Mouse (Mus musculus) CD4-positive naive resting alpha-beta T cell, adult 57 days (primary cell): ENCODE data around the gene Myo16. TPM values are rescaled to one million over a fixed set of nuclear protein-coding genes. Genes with fewer than 3 reads are reported as not detected.

Experiments
- total RNA-seq: library from RNA; stranded (reverse); gene quantifications from one replicate; pipeline ENCODE4 v1.2.4, GENCODE M21; 2023

Gene Myo16
- not detected for total RNA-seq

DNA sequence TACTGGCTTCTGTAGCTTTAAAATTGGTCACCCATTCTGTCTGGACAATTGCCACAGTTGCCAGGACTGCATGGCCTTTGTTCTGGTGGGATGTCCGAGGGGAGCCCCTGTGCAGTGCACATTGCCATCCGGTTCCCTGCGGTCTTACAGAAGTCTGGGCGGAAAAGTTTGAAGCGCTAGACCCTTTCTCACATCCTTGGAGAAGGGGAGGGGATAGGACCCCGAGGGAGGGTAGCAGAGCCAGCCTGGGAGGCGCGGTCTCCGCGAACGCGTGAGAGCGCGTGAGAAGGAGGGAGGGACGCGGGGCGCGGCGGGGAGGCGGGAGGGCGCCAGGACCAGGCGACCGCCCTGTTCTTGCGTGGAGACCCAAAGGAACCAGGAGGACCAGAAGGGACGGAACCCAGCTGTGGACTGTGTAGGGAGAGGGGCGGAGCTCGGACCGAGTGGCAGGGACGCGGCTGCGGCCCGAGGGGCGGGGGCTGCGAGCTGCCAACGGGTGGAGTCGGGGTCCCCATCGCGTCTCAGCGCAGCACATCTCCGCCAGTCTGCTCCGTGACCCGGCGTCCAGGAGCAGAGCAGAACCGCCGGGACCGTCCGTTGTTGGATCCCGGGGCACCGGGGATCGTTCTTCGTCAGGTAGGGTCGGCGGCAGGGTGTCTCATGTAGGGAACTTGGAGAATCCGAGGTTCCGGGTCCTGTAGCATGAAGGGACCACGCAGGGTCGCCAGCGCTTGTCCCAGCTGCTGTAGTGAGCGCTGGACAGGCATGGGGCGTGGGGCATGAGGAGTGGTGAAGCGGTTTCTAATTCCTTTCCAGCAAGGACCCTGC is at the start of gene Myo16:
Gene Myo16 (plus strand): TSS at position 301 of the 828 bp plus-strand sequence.

Other genes with a start within 250 kb of the Myo16 start
- gene Lig4, start 176.2 kb upstream of the Myo16 start, total RNA-seq: 4.6 TPM
- 15.1 TPM for gene Abhd13, start 176.2 kb upstream of the Myo16 start, total RNA-seq
- 1.3 TPM for gene Tnfsf13b, start 147.4 kb upstream of the Myo16 start, total RNA-seq